Mouse (Mus musculus): ENCODE data around the gene Icam5.

The Icam5 gene

GRCm38 (mm10) chr9:21012368-21012767 is 19.5 kb upstream of the Icam5 start:
- in situ Hi-C loops (cut with MboI, MseI): no loop called here

GRCm38 (mm10) chr9:21014691-21015570 is 16.9 kb upstream of the Icam5 start:
- in situ Hi-C loops (cut with MboI, MseI): no loop called here

- in situ Hi-C loops (cut with MboI, MseI): no loop called here
Measured at GRCm38 (mm10) chr9:21015571-21016130, 16.2 kb upstream of the Icam5 start, which contains the start of gene Icam1. TSS of gene Icam1 (plus strand) at chr9:21015985.

GRCm38 (mm10) chr9:21016331-21017176 is 15.3 kb upstream of the Icam5 start:
- in situ Hi-C loops (cut with MboI, MseI): no loop called here

GRCm38 (mm10) chr9:21017177-21017575 is 14.7 kb upstream of the Icam5 start:
- in situ Hi-C loops (cut with MboI, MseI): no loop called here

- in situ Hi-C loops (cut with MboI, MseI): no loop called here
Measured at GRCm38 (mm10) chr9:21018600-21018999, 13.3 kb upstream of the Icam5 start.

- in situ Hi-C loops (cut with MboI, MseI): no loop called here
Measured at GRCm38 (mm10) chr9:21021363-21021762, 10.5 kb upstream of the Icam5 start.

- in situ Hi-C loops (cut with MboI, MseI): no loop called here
Measured at GRCm38 (mm10) chr9:21022288-21022687, 9.6 kb upstream of the Icam5 start.

GRCm38 (mm10) chr9:21022726-21023125 is 9.1 kb upstream of the Icam5 start:
- in situ Hi-C loops (cut with MboI, MseI): no loop called here

- in situ Hi-C loops (cut with MboI, MseI): loop anchor here (5.0 kb wide), 1 partner anchor 117 kb away; no protein-coding TSS in a partner anchor
Measured at GRCm38 (mm10) chr9:21025258-21025810, 6.5 kb upstream of the Icam5 start.

GRCm38 (mm10) chr9:21026849-21027248 is 5.0 kb upstream of the Icam5 start:
- in situ Hi-C loops (cut with MboI, MseI): loop anchor here (5.0 kb wide), 1 partner anchor 115 kb away; no protein-coding TSS in a partner anchor

- in situ Hi-C loops (cut with MboI, MseI): loop anchor here (5.0 kb wide), 1 partner anchor 114 kb away; no protein-coding TSS in a partner anchor
Measured at GRCm38 (mm10) chr9:21027774-21028290, 4.0 kb upstream of the Icam5 start.

- in situ Hi-C loops (cut with MboI, MseI): loop anchor here (5.0 kb wide), 1 partner anchor 114 kb away; no protein-coding TSS in a partner anchor
Measured at GRCm38 (mm10) chr9:21028560-21029110, 3.2 kb upstream of the Icam5 start.

- in situ Hi-C loops (cut with MboI, MseI): loop anchor here (5.0 to 10.0 kb wide), 2 partner anchors 113 to 1195 kb away; partner anchors contain the start of gene Zfp809
Measured at GRCm38 (mm10) chr9:21029291-21030054, 2.4 kb upstream of the Icam5 start, which contains the start of gene Icam4. TSS of gene Icam4 (plus strand) at chr9:21029373.

GRCm38 (mm10) chr9:21030055-21030600 is 1.7 kb upstream of the Icam5 start:
- in situ Hi-C loops (cut with MboI, MseI): loop anchor here (10.0 kb wide), 1 partner anchor 1195 kb away; the partner anchor contains the start of gene Zfp809

- in situ Hi-C loops (cut with MboI, MseI): loop anchor here (10.0 kb wide), 1 partner anchor 1194 kb away; the partner anchor contains the start of gene Zfp809
Measured at GRCm38 (mm10) chr9:21030781-21031250, 1.1 kb upstream of the Icam5 start.

GRCm38 (mm10) chr9:21031251-21031895 is 500 bp upstream of the Icam5 start:
- in situ Hi-C loops (cut with MboI, MseI): loop anchor here (10.0 kb wide), 1 partner anchor 1193 kb away; the partner anchor contains the start of gene Zfp809

- in situ Hi-C loops (cut with MboI, MseI): loop anchor here (10.0 kb wide), 1 partner anchor 1192 kb away; the partner anchor contains the start of gene Zfp809
Measured at GRCm38 (mm10) chr9:21032491-21032890, 618 bp downstream of the Icam5 start.
